Mouse (Mus musculus) G1E (cell line): ENCODE measurements around the gene Casp7.
"Not testable (repeated sequence)": the region's sequence is repeated elsewhere in the genome, so short reads cannot be mapped to it uniquely, and the experiment has no call there.

Source experiments
- CTCF ChIP-seq: IDR thresholded peaks from 2 replicates; pipeline ENCODE4 v1.5.1; 2012; ENCODE audit warnings: low read depth, low read length, inconsistent platforms, mixed read lengths
- GATA1 ChIP-seq: IDR thresholded peaks from 2 replicates; pipeline ENCODE4 v1.6.1; 2012; ENCODE audit warnings: borderline replicate concordance, low read length, inconsistent platforms, mixed read lengths
- TAL1 ChIP-seq: conservative IDR thresholded peaks from 2 replicates; pipeline ENCODE4 v1.6.1; 2012; ENCODE audit warnings: low read depth, low read length, inconsistent platforms, mixed read lengths

DNA sequence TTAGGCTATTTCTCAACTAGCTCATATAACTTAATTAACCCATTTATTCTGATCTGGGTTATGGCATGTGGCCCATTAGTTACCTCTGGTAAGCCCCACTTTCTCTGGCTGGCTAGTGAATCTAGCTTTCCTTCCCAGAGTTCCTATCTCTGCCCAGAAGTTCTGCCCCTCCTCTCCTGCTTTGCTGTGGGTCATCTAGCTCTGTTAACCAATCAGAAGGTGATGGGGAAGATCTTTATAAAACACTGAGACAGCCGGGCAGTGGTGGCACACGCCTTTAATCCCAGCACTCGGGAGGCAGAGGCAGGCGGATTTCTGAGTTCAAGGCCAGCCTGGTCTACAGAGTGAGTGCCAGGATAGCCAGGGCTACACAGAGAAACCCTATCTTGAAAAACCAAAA lies 13.0 kb downstream of the Casp7 start:
- not testable (repeated sequence) for TF ChIP-seq TAL1, CTCF, GATA1
